Mouse (Mus musculus): ENCODE measurements around the gene Eln.

The Eln gene

DNA sequence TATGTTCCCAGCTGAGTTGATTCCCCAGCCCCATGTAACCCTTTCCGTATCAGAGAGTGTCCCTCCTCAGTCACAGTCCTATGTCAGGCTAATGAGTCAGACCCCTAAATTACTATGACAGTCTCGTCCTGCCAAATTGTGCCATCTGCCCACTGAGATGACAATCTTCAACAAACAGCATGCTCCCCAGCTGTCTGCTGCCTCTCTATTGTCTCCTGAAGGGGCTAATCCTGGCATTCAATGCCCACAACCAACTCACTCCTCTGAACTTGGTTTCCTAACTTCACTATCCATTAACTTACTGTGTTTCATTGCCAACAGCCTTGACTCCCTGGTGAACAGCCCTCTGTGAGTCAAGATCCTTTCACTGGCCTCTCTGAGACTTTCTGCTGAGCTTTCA lies 62.7 kb downstream of the Eln start:
- no peak for DNase-seq (ENCODE audit: low spot score)

DNA sequence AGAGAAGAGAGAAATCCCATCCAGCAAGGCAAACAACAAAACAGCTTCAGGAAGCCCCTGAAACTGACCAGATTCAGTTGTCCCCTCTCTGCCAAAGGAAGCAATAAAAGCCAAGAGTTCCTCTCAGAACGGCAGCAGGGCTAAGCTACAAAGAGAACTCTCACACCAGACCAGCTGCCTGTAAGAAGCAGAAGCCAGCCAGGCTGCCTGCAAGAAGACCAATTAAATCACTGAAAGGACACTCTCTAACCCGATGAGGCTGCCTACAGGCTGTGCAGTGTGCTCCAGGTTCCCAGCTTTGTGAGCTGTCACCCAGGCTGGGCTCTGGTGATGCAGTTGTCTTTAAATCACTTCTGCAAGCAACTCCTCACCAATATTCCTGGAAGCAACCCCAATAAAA lies 63.3 kb downstream of the Eln start:
- no peak for DNase-seq (ENCODE audit: low spot score)

GRCm38 (mm10) chr5:134680238-134680637 lies 66.9 kb downstream of the Eln start:
- DNase-seq (ENCODE audit: low spot score), result no peak

- DNase-seq (ENCODE audit: low spot score), result no peak
Measured at GRCm38 (mm10) chr5:134678827-134679546, 68.1 kb downstream of the Eln start.

DNA sequence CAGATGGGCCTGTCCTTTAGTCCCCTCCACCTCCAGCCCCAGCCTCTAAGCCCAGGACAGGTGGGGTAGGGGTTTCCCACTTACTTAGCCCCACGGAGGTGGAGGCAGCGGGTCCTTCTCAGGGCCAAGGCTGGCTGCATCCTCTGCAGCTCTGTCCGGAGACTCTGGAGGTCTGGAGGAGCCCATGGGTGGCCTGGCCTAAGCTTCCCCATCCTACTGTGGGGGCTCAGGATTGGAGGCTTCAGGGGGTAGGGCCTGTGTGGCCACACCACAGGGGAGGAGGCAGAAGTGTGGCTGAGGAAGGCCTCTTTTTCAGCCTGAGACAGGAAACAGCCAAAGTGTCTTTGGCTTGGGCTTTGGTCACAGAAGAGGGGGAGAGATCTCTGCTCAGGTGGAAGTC lies 69.1 kb downstream of the Eln start:
- no peak for DNase-seq (ENCODE audit: low spot score)

GRCm38 (mm10) chr5:134677491-134677890 lies 69.6 kb downstream of the Eln start:
- DNase-seq (ENCODE audit: low spot score), result no peak

DNA sequence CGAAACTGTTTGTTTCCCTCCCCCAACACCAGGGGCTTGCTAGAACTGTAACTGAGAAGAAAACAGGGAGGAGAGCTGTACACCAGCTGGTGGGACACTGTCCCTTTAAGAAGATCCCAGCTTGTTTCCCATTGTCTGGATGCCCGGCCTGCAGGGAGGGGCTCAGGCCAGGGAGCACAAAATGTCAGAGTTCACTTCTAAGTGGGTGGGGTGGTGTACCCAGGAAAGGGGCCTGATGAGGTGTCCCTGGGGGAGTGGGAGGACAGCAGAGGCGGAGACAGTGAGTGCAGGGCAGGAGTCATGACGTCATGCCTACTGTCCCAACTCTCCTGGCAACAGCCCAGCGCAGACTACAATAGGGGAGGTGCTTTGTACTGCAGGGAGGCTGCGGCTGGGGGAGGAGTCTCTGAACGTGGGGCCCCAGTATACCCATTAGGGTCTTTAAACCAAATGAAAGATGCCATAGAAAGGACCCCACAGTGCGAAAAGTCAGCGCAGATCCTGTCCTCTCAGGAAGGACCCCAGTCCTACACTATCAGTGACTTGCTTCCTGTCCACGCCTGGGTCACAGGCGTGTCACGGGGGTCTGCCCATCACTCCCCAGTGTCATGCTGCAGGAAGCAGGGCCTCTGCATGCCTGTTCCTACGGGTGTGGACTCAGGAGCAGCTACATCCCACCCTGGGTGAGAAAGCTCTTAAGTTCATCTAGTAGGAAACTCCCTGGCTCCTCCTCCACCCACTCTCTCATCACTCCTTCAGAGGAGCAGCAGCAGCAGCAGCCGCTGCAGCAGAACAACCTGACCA lies 71.0 kb downstream of the Eln start:
- peak; percentile 91 for DNase-seq (ENCODE audit: low spot score)

DNA sequence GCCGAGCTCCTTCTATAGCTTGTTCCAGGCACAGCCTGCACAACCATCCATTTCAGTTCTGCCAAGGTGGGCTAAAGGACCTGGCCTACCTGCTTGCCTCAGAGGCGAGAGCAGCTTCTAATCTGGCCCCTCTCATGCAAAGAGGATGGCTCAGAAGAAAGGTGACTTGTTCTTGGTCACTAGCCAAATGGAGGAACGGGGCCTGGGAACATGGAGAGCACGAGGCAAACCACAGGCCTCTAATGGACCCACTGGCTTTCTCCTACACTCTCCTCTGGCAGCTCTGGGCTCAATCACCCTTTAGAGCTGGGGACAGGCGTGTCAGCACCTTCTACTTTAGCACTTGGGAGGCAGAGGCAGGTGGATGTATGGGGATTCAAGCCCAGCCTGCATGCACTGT lies 72.1 kb downstream of the Eln start:
- no peak for DNase-seq (ENCODE audit: low spot score)

DNA sequence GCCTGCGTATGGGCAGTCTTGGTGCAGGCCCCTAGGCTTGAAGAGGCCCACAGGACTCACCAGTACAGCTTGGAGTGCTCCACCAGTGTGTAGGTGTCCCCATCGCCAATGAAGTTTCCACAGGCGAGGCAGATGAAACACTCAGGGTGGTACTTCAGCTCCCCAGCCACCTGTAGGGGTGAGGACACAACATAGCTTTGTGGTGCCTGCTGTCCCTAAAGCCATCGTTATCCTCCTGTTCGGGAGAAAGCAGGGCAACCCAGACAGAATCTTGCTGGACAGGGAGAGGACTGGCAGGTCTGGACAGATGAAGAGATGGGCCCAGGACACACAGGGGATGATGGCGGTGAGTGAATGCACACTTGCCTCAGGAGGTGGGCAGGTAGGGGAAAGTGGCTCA lies 74.5 kb downstream of the Eln start:
- no peak for DNase-seq (ENCODE audit: low spot score)

GRCm38 (mm10) chr5:134672198-134672516 lies 75.0 kb downstream of the Eln start:
- DNase-seq (ENCODE audit: low spot score), result no peak

DNA sequence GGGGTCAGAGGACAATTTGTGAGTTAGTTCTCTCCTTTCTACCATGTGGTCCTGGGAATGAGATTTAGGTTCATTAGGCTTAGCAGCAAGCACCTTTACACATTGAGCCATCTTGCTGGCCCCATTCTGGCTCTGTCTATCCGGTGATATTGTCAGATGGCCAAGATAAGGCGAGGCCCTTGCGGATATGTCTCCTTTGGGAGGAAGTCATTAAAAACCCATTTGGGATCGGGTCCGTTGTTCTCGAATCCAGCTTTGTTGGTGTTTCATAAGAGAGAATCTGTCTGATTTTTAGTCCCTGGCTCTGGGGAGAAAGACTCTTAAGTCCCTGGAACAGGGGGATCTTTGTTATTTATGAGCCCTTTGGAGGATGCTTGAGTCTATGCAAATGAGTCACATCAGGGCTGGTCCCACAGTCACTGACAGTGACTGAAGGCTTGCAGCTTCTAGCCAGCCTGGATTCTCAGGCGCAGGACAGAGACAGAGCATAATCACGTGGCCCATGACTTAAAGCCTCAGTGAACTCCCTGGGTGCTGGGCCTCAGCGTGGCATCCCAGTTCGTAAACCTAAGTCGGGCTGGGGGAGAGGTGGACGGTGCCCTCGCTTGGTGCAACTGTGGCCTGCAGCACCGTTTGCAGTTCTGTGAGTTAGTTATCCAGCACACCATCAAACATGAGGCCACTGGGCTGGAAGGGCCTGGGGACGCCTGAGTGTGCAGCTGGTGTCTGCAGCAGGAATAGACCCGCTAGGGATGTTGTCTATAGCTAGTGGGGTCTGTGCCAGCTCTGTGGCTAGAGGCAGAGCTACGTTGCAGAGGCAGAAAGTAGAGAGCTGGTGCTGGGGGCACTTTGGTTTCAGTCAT lies 75.6 kb downstream of the Eln start:
- DNase-seq (ENCODE audit: low spot score), result no peak

GRCm38 (mm10) chr5:134669001-134669708 lies 78.0 kb downstream of the Eln start:
- no peak for DNase-seq (ENCODE audit: low spot score)

- DNase-seq (ENCODE audit: low spot score), result peak; percentile 75
Measured at GRCm38 (mm10) chr5:134668495-134668894, 78.6 kb downstream of the Eln start.

GRCm38 (mm10) chr5:134656708-134657107 lies 90.4 kb downstream of the Eln start:
- no peak for DNase-seq (ENCODE audit: low spot score)

All from embryo, embryonic 10 days (tissue).